Mouse (Mus musculus): ENCODE data around the gene D430042O09Rik. TPM values are rescaled to one million over a fixed set of nuclear protein-coding genes. Genes with fewer than 3 reads are reported as not detected.

Gene D430042O09Rik
- polyA plus RNA-seq, 1 experiment from 2014 or later: 9.8 TPM

DNA sequence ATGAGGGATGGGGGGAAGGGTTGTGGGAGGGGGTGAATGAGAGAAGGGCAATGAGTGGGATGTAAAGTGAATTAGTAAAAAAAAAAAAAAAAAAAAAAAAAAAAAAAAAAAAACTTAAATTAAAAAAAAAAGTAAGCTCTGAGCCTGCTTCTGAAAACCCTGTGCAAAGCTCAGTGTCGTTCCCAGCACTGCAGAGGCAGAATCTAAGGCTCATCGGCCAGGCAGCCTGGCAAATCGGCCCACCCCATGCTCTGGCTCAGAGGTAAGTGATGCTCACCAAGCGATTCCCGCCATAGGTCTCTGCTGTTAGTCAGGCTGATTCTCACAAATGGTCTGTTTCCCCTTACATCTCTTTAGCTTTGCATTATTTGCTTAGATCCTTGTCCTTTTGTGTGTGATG lies 78.4 kb downstream of the D430042O09Rik start:
- DNase-seq (ENCODE audit: low spot score): no peak

DNA sequence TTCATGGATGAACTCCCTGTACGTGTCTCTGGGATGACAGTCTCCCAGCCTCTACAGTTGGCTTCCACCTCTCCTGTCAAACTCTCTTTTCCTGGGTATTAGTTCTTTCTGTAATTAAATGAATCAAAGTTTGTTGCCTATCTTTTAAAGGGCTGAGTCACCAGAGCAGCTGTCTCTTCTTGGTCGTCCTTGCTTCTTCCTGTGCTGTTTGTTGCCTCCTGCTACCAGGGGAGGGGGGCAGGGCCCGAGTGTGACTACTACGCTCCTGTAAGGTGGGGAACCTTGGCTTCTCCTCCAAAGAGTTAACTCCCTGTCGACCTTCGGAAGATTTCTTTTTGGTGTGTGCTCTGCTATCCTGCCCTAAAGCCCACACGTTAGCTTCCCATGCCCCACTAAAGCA lies 79.4 kb downstream of the D430042O09Rik start:
- no peaks in the 10 kb centered on the region for H3K4me1 ChIP-seq (ENCODE audit: control insufficient read depth, insufficient read depth, low read length)
- WGBS: 65% methylated on average over 7 of the region's 7 CpGs
- no peak overlapping the region for H3K27ac ChIP-seq (replicated peaks; ENCODE audit: low read depth, low read length)
- no peak overlapping the region for H3K4me2 ChIP-seq (ENCODE audit: low read depth, low read length)
- H3K9me3 ChIP-seq (replicated peaks; ENCODE audit: control insufficient read depth, low read length): no peaks in the 10 kb centered on the region
- no peaks in the 10 kb centered on the region for H3K36me3 ChIP-seq (replicated peaks; ENCODE audit: control insufficient read depth, insufficient read depth, low read depth, low read length)
- H3K4me3 ChIP-seq (ENCODE audit: low read depth, low read length): no peak overlapping the region
- H3K9ac ChIP-seq (replicated peaks; ENCODE audit: low read length): no peak overlapping the region
- H3K27me3 ChIP-seq (ENCODE audit: control insufficient read depth, insufficient read depth, low read length): no peaks in the 10 kb centered on the region
- DNase-seq (ENCODE audit: low spot score) (no peak), ATAC-seq (replicated peaks; ENCODE audit: insufficient number of reproducible peaks, low FRiP score, low TSS enrichment, low read depth) (no peak)

More for the DNA sequence above, 78.4 kb downstream of the D430042O09Rik start:
- H3K9me3 ChIP-seq (replicated peaks; ENCODE audit: control insufficient read depth, low read length): no peaks in the 10 kb centered on the region
- H3K4me1 ChIP-seq (ENCODE audit: control insufficient read depth, insufficient read depth, low read length): no peaks in the 10 kb centered on the region
- H3K9ac ChIP-seq (replicated peaks; ENCODE audit: low read length): no peak overlapping the region
- no peak overlapping the region for H3K4me3 ChIP-seq (ENCODE audit: low read depth, low read length)
- H3K27ac ChIP-seq (replicated peaks; ENCODE audit: low read depth, low read length): no peak overlapping the region
- H3K36me3 ChIP-seq (replicated peaks; ENCODE audit: control insufficient read depth, insufficient read depth, low read depth, low read length): no peaks in the 10 kb centered on the region
- no peak for ATAC-seq (replicated peaks; ENCODE audit: insufficient number of reproducible peaks, low FRiP score, low TSS enrichment, low read depth)
- H3K27me3 ChIP-seq (ENCODE audit: control insufficient read depth, insufficient read depth, low read length): no peaks in the 10 kb centered on the region
- H3K4me2 ChIP-seq (ENCODE audit: low read depth, low read length): no peak overlapping the region
- WGBS: 82% methylated on average over 5 of the region's 5 CpGs

DNA sequence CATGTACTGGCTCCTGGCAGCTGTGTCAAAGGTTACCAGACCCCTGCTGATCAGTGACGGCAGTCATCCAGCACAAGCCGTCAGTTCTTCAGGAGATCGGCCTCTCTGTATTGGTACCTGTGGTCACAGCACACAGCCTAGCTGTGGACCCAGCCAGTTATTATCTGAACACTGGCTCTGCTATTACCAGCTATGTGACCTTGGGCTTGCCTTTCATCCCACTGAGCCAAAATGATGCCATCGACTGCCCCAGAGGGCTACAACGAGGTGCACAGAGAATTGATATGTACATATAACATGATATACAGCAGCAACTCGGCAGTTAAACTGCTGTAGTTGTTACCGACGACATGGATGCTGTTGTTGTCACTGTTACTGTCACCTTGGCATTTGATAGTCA lies 82.4 kb downstream of the D430042O09Rik start:
- 70% methylated on average over 8 of the region's 8 CpGs for WGBS
- Histone ChIP-seq H3K4me1 (ENCODE audit: control insufficient read depth, insufficient read depth, low read length) (no peaks in the 10 kb centered on the region), H3K36me3 (replicated peaks; ENCODE audit: control insufficient read depth, insufficient read depth, low read depth, low read length) (no peaks in the 10 kb centered on the region), H3K27ac (replicated peaks; ENCODE audit: low read depth, low read length) (no peak overlapping the region), H3K27me3 (ENCODE audit: control insufficient read depth, insufficient read depth, low read length) (no peaks in the 10 kb centered on the region), H3K9me3 (replicated peaks; ENCODE audit: control insufficient read depth, low read length) (no peaks in the 10 kb centered on the region), H3K4me3 (ENCODE audit: low read depth, low read length) (no peak overlapping the region), H3K4me2 (ENCODE audit: low read depth, low read length) (no peak overlapping the region), H3K9ac (replicated peaks; ENCODE audit: low read length) (no peak overlapping the region)
- ATAC-seq (replicated peaks; ENCODE audit: insufficient number of reproducible peaks, low FRiP score, low TSS enrichment, low read depth) (no peak), DNase-seq (ENCODE audit: low spot score) (no peak)

DNA sequence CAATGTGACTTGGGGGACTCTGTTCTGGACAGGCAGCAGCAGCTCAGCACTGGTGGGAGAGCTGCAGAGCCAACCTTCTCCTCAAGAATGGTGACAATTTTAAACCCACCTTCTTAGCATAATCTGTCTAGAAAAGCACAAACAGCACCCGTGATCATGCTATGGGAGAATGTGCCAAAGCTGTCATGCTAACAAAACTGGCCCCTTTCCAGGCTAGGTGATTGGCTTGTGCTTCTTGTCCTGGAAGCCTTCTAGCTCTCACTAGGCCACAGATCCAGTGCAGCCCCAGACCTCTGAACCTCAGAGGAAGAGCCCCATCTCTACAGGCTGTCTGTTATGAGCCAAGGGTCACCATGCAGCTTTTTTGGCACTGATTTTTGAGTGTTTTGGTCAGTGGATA lies 98.9 kb downstream of the D430042O09Rik start:
- 72% methylated on average over 1 of the region's 1 CpGs for WGBS
- Histone ChIP-seq H3K4me2 (ENCODE audit: low read depth, low read length) (no peak overlapping the region), H3K27me3 (ENCODE audit: control insufficient read depth, insufficient read depth, low read length) (no peaks in the 10 kb centered on the region), H3K4me1 (ENCODE audit: control insufficient read depth, insufficient read depth, low read length) (no peaks in the 10 kb centered on the region), H3K9me3 (replicated peaks; ENCODE audit: control insufficient read depth, low read length) (no peaks in the 10 kb centered on the region), H3K4me3 (ENCODE audit: low read depth, low read length) (no peak overlapping the region), H3K9ac (replicated peaks; ENCODE audit: low read length) (no peak overlapping the region), H3K36me3 (replicated peaks; ENCODE audit: control insufficient read depth, insufficient read depth, low read depth, low read length) (no peaks in the 10 kb centered on the region), H3K27ac (replicated peaks; ENCODE audit: low read depth, low read length) (no peak overlapping the region)
- ATAC-seq (replicated peaks; ENCODE audit: insufficient number of reproducible peaks, low FRiP score, low TSS enrichment, low read depth) (no peak), DNase-seq (ENCODE audit: low spot score) (no peak)

DNA sequence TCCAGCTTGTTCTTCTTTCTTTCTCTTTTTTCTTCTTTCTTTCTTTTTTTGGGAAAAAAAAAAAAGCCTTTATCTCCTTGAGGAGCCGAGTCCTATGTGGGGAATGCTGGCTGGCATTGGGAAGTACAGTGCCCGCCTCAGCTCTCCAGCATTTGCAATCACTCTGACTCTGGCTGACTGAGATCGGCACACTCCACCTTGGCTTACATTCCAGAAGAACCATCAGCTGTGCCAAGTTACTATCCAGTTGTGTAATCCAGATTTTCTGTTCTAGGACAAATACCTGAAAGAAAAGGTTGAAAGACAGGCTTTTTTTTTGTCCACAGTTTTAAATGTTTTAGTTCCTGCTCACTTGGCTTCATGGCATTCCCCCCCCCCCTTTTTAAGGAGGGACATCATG lies 100.5 kb downstream of the D430042O09Rik start:
- no peak for DNase-seq (ENCODE audit: low spot score)
- Histone ChIP-seq H3K4me1 (ENCODE audit: control insufficient read depth, insufficient read depth, low read length) (no peaks in the 10 kb centered on the region), H3K9me3 (replicated peaks; ENCODE audit: control insufficient read depth, low read length) (no peaks in the 10 kb centered on the region), H3K4me3 (ENCODE audit: low read depth, low read length) (no peak overlapping the region), H3K9ac (replicated peaks; ENCODE audit: low read length) (no peak overlapping the region), H3K27ac (replicated peaks; ENCODE audit: low read depth, low read length) (no peak overlapping the region), H3K27me3 (ENCODE audit: control insufficient read depth, insufficient read depth, low read length) (no peaks in the 10 kb centered on the region), H3K36me3 (replicated peaks; ENCODE audit: control insufficient read depth, insufficient read depth, low read depth, low read length) (no peaks in the 10 kb centered on the region), H3K4me2 (ENCODE audit: low read depth, low read length) (no peak overlapping the region)
- WGBS: 88% methylated on average over 3 of the region's 3 CpGs
- no peak for ATAC-seq (replicated peaks; ENCODE audit: insufficient number of reproducible peaks, low FRiP score, low TSS enrichment, low read depth)

DNA sequence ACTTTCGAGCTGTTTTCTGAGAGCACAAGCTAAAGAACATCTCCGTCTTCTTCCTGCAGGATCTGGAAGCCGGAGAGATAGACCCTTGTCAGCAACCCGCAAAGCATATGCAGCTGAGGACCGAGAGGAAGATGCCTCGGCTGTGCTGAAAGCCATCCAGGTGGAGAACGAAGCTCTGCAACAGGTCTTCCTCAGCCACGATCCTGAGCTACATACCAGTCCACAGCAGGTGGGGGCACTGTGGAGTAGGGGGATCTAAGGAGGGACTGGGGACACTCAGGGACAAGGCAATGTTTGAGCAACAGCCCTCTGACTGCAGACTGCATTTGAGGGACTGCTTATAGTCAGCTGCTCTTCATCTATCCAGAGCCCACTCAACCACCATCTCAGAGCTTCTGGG lies 105.0 kb downstream of the D430042O09Rik start:
- no peak overlapping the region for H3K4me3 ChIP-seq (ENCODE audit: low read depth, low read length)
- H3K27me3 ChIP-seq (ENCODE audit: control insufficient read depth, insufficient read depth, low read length): no peaks in the 10 kb centered on the region
- no peaks in the 10 kb centered on the region for H3K4me1 ChIP-seq (ENCODE audit: control insufficient read depth, insufficient read depth, low read length)
- H3K36me3 ChIP-seq (replicated peaks; ENCODE audit: control insufficient read depth, insufficient read depth, low read depth, low read length): no peaks in the 10 kb centered on the region; the same call in 1 of the 2 replicates
- no peaks in the 10 kb centered on the region for H3K9me3 ChIP-seq (replicated peaks; ENCODE audit: control insufficient read depth, low read length)
- H3K9ac ChIP-seq (replicated peaks; ENCODE audit: low read length): no peak overlapping the region
- WGBS: 88% methylated on average over 8 of the region's 8 CpGs
- no peak for ATAC-seq (replicated peaks; ENCODE audit: insufficient number of reproducible peaks, low FRiP score, low TSS enrichment, low read depth)
- no peak overlapping the region for H3K4me2 ChIP-seq (ENCODE audit: low read depth, low read length)
- no peak for DNase-seq (ENCODE audit: low spot score)
- no peak overlapping the region for H3K27ac ChIP-seq (replicated peaks; ENCODE audit: low read depth, low read length)

DNA sequence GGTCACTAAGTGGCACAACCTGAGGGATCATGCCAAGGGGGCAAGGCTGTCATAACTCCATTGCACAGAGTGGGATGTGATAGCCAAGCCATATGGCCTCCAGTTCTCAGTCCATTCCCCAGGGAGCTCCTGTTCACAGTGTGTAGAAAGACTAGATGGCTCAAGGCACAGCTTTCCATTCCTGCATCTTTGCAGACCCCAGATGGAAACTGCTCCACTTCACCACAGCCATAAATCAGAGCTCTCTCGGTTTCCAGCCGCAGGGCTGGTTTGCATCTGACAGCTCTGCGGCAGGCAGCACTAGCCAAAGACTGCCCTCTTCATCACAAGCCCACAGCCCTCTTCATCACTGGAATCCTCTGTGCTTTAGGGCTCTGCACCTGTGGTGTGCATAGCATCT lies 108.0 kb downstream of the D430042O09Rik start:
- no peaks in the 10 kb centered on the region; the same call in 1 of the 2 replicates for H3K36me3 ChIP-seq (replicated peaks; ENCODE audit: control insufficient read depth, insufficient read depth, low read depth, low read length)
- no peak overlapping the region for H3K4me3 ChIP-seq (ENCODE audit: low read depth, low read length)
- no peaks in the 10 kb centered on the region for H3K9me3 ChIP-seq (replicated peaks; ENCODE audit: control insufficient read depth, low read length)
- WGBS: 83% methylated on average over 3 of the region's 3 CpGs
- H3K9ac ChIP-seq (replicated peaks; ENCODE audit: low read length): no peak overlapping the region
- no peak overlapping the region for H3K27ac ChIP-seq (replicated peaks; ENCODE audit: low read depth, low read length)
- no peaks in the 10 kb centered on the region for H3K4me1 ChIP-seq (ENCODE audit: control insufficient read depth, insufficient read depth, low read length)
- no peak overlapping the region for H3K4me2 ChIP-seq (ENCODE audit: low read depth, low read length)
- no peaks in the 10 kb centered on the region for H3K27me3 ChIP-seq (ENCODE audit: control insufficient read depth, insufficient read depth, low read length)
- ATAC-seq (replicated peaks; ENCODE audit: insufficient number of reproducible peaks, low FRiP score, low TSS enrichment, low read depth) (no peak), DNase-seq (ENCODE audit: low spot score) (no peak)

DNA sequence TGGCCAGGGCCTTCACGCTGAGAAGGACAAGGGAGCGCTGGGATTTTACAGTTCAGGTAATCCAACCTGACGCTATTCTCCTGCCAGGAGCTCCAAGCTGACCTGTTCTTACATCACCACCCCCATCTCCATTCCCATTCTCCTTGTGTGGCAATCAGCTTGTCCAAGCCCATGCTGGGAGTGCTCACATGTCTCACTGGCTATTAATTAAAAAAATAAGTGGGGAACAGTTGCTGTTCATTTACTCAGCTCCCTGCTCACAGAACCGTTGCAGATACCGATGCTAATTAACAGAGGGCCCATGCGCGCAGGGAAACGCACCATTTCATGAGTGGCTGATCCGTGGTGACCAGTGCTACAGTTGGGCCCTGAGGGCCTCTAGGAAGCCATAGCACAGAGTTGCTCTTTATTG lies 110.6 kb downstream of the D430042O09Rik start:
- no peaks in the 10 kb centered on the region; the same call in 1 of the 2 replicates for H3K36me3 ChIP-seq (replicated peaks; ENCODE audit: control insufficient read depth, insufficient read depth, low read depth, low read length)
- no peak overlapping the region for H3K4me3 ChIP-seq (ENCODE audit: low read depth, low read length)
- H3K4me2 ChIP-seq (ENCODE audit: low read depth, low read length): no peak overlapping the region
- no peak overlapping the region for H3K9ac ChIP-seq (replicated peaks; ENCODE audit: low read length)
- no peaks in the 10 kb centered on the region for H3K4me1 ChIP-seq (ENCODE audit: control insufficient read depth, insufficient read depth, low read length)
- no peaks in the 10 kb centered on the region for H3K27me3 ChIP-seq (ENCODE audit: control insufficient read depth, insufficient read depth, low read length)
- ATAC-seq (replicated peaks; ENCODE audit: insufficient number of reproducible peaks, low FRiP score, low TSS enrichment, low read depth) (no peak; the same call in 1 of the 2 replicates), DNase-seq (ENCODE audit: low spot score) (no peak)
- no peak overlapping the region for H3K27ac ChIP-seq (replicated peaks; ENCODE audit: low read depth, low read length)
- H3K9me3 ChIP-seq (replicated peaks; ENCODE audit: control insufficient read depth, low read length): no peaks in the 10 kb centered on the region
- 55% methylated on average over 9 of the region's 9 CpGs for WGBS

All from embryonic facial prominence, embryonic 11.5 days (tissue).